Mouse (Mus musculus) CD4-positive, CD25-positive, alpha-beta regulatory T cell, adult 4 months (primary cell): ENCODE results near the gene Rtn4rl2. TPM values are rescaled to one million over a fixed set of nuclear protein-coding genes. Genes with fewer than 3 reads are reported as not detected.
"Not testable (repeated sequence)": the region's sequence is repeated elsewhere in the genome, so short reads cannot be mapped to it uniquely, and the experiment has no call there.

Source experiments
- ATAC-seq: one replicate; pipeline ENCODE4 v1.8.0; 2017
- polyA plus RNA-seq, 2 experiments: library from polyadenylated mRNA; unstranded; fragments of 100-300 nt; shearing (Covaris generic); gene quantifications; one replicate each; pipeline ENCODE4 v1.2.1; 2017

The Rtn4rl2 gene
- not detected for polyA plus RNA-seq

DNA sequence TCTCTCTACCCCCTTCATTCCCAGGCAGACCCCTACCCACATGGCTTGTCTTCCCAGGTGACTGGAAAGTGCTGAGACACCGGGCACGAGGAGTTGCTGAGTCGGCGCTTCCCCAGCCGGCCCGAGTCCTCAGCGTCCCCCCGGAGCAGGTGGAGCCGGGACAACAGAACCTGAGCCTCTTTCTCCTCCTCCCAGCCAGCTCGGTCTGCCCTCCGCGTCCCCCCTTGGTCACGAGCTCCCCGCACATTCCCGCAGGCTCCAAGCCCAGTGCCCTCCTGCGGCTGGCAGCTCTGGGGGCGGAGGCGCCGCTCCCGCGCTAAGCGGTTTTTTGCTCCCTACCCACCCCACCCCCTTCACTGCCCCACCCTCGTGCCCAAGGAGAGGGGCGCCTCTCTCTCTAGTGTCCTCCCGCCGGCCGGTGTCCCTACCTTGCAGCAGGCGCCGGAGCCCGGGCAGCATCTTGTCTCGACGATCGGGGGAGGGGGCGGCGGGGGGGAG, at the start of gene Rtn4rl2:
Rtn4rl2 (minus strand) TSS at position 477 of the 498 bp plus-strand sequence.
- no peak for ATAC-seq

DNA sequence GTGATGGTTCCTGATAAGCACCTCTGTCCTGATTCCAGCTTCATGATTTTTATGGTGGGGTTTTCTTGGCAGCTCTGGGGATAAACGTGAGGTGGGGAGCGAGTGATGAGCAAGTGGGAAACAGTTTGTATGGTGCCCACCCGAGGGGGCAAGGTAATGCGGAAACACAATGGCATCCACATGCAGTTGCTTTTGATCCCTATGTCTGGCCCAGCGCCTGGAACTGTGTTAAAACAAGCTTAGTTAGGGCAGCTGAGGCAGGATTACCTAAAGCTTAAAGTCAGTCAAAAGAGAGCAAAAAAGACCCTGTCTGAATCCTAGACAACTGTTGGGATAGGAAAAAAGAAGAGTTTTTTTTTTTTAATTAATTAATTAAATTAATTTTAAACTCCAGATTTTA, 48.6 kb upstream of the Rtn4rl2 start:
- no peak for ATAC-seq

DNA sequence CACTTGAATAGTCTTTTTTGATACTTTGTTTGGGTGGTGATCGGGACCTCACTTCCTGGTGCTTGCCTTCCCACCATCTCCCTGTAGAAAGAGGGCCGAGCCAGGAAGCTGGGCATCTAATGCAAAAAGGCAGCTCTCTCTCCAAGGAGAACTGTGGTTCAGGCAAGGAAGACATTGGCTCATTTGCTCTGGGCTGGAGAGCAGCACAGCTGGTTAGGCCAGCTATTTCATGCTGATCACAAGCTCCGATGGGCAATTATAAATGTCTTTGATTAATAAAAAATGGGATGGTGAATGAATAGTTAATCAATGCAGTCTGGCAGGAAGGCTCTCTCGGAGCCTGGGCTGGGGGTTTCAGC, 48.1 kb upstream of the Rtn4rl2 start:
- ATAC-seq, result no peak

DNA sequence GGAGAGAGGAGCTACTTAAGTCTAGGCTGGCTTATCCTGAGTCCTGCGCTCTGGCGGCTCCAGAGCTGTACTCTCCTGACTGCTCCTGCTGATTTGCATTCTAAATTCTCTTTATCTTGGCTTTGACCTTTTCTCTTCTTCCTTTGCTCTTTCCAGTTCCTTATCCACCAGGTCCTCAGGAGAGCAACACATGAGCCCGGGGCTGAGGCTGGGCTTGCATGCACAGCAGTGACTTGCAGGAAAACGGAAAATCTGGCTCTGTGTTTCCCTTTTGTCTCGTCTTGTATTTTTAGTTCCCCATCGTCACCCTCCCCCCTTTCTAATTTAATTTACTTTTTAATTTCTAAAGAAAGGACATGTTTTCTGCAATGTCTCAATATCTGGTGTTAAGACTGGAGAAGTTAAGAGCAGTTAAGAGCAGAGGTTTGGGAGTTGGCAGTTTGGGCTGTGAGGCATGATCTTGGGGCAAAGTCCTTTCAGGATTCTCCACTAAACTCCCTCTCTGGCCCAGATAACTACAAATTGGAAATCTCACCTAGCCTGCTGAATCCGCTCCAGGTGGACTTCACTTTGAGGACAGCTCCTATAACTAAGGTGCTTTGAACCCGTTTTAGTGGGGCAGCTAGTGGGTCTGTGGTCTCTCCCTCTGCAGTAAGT, 47.6 kb upstream of the Rtn4rl2 start:
- no peak for ATAC-seq

DNA sequence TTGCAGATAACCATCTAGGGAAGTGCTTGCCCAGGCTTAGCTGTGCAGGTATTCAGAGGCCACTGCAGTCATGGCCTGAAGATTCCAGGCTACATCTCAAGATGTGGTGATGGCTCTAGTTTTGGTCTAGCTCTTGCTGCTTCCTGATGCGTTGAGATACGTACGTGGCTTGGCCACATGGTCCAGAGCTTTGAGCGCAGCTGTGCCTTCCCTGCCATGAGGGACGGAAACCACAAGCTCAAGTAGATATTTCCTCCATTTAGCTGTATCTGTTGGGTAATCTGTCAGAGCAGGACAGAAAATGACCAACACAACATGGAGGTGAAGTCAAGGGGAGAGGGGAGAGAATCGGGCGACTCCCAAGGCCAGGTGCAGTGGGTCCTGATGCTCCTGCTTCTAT, 43.7 kb upstream of the Rtn4rl2 start:
- no peak for ATAC-seq

DNA sequence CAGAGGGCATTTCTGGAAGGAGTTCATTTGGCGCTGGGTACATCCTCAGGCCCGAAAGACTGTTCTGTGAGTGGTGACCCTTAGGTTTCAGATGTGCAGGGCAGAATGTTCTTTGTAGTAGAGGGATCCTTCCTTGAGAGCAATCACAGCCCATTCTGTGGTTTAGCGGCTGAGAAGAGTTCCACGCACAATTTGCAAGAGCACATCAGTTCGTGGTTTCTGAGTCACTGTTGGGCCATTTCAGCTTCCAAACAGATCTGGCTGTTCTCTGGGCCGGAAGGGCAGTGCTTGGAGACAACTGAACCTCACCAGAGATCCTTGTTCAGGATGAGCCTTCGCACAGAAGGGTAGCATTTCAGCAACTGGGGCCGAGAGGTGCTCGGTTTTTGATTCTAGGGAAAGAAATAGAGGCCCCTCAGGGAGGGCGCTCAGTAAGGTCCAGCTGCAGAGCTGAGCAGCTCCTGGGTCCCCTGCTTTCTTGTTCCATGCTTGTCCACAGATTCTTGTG, 33.1 kb upstream of the Rtn4rl2 start:
- ATAC-seq, result no peak

DNA sequence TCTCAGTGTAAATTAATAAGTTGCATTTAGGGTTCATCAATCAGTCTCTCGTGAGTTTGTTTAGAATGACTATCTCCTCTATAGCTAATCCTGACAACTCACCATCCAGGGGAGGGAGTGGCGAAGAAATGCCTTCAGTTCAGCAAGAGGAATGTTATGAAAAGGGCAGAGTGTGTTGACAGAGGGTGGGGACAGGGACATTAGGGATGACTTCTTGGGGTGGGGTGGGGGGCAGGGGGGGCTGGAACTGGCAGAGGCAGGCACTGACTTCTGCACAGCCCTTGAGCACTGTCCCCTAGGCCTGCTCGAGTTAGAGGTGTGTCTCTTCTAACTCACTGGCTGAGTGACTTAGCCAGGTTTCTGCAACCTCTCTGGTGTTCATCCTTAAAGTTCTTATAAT, 31.7 kb upstream of the Rtn4rl2 start:
- no peak for ATAC-seq

DNA sequence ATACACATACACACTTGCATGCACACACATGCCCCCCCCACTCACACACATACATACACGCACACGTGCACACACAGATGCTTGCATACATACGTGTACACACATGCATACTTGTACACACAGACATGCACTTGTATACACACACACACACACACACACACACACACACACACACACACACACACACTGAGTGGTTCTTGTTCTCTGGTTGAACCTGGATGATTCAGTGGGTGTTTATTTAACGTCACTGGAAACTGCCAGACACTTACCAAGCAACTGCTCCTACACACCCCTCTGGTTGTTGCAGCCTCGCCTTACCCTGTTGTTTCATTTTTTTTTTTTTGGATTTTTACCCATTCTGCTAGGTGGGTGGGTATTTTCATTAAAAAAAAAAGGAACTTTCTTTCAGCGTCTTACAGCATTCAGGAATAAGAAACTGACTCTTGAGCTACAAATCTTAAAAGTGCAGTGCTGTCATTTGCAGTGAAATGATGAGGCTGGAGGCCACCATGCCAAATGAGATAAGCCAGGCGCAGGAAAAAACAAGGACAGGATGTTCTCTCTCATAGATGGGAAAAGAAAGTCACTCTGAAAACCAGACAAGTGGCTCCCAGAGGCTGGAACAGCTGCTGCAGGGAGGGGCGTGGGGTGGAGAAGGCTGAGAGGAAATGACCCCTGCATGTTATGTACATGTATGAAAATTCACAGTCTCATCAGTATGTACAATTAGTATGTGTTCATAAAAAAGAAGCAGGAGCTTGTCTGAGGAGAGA, 30.2 kb upstream of the Rtn4rl2 start:
- ATAC-seq, result no peak

DNA sequence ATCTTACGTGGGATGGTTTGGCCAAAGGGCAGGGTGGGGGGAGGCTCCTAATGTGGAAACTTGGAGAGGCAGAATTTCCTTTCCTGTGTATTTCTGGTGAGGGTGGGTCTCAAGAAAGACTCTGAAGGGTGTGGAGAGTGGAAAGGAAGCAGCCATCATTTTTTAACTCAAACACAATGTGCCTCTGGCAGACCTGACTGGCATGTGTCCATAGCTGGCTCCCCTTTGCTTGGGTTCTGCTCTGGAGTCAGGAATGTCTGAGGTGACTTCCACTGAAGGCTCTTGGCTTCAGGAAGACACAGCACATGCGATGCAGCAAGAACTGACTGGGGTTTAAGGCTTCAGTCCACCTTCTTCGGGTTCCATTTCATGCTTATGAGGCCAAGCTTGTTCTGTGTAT, 28.8 kb upstream of the Rtn4rl2 start:
- ATAC-seq, result no peak

DNA sequence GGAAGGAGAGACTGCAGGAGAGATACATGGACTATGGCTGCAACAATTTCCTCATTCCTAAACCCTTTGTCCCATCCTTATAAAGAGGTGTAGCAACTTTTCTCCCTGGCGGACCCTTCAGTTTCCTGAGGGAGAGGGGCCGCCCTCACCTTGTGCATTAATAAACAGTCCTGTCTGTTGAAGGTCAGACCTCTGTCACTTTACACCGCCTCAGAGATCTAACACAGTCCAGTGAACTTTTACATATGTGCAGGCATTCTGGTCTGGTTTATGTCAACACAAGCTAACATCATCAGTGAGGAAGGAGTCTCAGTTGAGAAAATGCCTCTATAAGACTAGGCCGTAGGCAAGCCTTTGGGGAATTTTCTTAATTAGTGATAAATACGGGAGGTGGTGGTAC, 27.4 kb upstream of the Rtn4rl2 start:
- no peak for ATAC-seq

DNA sequence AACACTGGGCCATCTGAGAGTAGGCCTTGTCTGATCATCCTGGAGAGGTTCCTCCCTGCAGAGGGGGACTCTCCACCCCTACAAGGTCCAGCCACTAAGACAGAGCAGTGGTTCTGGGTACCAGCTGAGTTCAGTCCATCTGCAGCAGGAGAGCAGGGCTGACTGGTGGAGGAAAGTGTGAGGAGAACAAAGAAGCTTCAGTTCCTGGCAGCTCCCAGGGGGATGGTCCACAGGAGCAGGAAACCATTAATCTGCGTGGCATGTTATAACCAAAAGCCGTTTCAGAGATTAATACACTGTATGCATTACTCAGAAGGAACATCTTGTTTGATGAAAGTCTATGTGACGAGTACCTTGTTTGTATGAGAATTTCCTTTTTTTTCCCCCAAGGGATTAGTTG, 26.2 kb upstream of the Rtn4rl2 start:
- ATAC-seq, result no peak

DNA sequence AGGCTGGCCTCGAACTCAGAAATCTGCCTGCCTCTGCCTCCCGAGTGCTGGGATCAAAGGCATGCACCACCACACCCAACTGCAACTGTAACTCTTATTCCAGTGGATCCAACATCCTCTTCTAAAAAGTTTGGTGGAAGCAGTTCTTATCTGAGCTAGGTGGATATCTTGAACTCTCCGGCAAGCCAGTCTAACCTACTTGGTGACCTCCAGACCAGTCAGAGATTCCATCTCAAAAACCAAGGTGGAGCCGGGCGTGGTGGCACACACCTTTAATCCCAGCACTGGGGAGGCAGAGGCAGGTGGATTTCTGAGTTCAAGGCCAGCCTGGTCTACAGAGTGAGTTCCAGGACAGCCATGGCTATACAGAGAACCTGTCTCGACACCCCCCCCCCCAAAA, 10.2 kb upstream of the Rtn4rl2 start:
- ATAC-seq, result not testable (repeated sequence)

DNA sequence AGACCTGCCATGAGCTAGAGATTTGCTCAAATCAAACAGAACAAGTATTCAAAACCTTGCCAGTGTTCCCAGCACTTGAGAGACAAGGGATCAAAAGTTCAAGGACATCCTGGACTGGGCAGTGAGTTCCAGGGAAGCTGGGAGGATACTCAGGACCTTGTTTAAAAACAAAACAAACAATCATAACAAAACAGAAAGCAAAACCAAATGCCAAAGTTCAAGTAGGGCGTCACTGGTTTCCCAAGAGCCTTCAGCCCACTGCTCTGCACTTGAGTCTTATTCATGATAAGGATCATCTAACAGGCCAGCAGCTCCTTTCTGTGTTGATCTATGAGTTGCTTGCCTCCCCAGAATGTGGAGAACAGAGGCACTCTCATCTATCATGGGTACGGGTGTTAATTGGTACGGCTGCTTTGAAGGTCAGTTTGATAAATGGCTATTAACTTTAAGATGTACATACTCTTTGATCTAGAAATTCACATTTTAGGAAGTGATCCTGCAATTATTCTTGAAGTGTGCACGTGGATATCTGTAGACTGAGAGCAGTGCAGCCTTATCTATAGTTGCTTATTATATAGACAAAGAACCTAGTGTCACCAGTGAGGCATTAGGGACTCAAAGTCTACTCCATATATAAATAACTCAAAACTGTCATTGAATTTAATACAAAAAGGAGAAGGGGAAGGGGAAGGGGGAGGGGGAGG, 9.1 kb upstream of the Rtn4rl2 start:
- no peak for ATAC-seq

DNA sequence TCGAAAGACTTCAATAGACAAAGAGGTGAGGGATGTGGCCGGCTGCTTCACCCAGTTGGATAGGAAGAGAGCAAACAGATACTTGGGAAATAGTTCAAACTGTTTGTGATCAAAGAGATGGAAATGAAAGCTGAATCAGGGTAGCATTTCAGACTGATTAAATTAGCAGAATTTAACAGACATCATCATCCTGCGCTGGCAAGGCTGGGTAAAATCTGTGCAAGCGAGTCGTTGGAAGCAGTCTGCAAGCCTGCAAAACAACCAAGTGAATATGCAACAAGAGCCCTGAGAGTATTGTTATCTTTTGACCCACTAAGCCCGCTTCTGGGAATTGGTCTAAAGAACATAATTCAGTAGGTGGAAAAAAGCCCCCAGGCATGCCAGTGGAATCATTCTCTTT, 6.8 kb upstream of the Rtn4rl2 start:
- no peak for ATAC-seq

DNA sequence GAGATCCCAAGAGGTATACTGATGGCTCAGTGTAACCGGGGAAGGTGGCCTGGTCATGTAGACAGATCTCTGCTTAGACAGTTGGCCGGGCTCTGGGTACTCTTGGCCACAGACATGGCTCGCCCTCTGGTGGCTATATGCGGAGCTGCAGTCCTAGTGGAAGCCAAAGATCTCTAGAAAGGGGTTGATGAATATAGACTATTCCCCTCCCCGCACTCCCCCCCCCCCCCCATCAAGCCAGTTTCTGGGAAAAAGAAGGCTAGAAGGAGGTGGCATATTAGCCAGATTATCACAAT, 3.5 kb upstream of the Rtn4rl2 start:
- ATAC-seq, result peak; percentile 73

DNA sequence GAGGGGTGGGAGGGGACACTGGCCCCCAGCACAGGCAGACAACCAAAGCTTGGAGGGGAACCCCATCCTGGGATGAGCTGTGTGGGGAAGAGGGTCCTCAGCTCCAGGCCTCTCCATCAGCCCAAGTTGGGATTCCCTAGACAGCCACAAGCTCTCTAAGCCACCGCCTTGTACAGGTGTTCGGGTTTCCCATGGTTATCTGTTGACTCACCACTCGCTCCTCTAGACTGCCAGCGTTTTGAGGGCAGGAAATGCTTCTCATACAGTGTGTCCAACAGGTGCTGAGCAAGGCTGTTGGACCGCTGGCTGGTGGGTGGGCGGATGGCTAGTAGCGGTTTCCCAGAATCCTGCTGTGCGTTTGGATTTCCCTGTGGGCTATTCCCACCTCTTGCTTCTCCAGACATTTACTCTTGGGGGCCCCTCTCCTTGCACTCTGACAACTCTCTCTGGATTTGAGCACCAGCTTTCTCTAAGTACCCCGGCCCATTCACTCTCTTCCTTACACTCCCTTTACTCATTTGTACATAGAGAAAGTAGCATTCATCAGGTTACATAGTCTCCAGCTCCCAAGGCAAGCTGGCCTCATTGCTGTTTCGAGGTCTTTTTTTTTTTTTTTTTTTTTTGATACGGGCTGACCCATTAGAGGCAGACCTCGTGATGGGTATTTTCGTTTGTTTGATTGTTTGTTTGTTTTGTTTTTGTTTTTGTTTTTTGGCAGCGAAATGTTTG, 3.0 kb upstream of the Rtn4rl2 start:
- ATAC-seq, result peak; percentile 13

DNA sequence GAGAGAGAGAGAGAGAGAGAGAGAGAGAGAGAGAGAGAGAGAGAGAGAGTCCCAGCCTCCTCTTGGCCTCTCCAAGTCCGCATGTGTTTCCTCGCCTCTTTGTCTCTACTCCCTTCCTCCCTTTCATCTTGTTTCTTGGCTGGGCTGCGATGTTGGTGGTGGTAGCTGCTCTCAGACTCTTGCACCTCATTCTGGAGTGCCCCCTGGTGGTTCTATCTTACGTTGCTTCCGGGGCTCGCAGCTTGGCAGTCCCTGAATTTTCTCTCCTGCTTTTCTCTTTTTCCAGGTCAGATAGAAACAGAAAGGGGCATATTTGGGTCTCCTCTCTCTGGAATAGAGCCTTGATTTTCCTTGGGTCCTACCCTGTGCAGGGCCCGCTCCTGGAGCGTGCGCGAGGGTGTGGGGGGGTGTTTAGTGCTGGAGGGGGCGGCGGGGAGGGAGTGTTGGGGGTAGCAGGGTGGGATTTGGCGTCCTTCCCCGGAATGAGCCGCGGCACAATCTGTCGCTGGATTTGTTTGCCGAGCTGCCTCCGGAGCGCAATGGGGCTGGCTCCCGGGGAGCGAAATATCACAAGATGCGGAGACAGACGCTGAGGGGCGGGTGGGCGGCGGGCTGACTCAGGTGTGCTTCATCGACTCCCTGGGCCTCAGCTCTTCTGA, 2.3 kb upstream of the Rtn4rl2 start:
- ATAC-seq, result peak; percentile 75

DNA sequence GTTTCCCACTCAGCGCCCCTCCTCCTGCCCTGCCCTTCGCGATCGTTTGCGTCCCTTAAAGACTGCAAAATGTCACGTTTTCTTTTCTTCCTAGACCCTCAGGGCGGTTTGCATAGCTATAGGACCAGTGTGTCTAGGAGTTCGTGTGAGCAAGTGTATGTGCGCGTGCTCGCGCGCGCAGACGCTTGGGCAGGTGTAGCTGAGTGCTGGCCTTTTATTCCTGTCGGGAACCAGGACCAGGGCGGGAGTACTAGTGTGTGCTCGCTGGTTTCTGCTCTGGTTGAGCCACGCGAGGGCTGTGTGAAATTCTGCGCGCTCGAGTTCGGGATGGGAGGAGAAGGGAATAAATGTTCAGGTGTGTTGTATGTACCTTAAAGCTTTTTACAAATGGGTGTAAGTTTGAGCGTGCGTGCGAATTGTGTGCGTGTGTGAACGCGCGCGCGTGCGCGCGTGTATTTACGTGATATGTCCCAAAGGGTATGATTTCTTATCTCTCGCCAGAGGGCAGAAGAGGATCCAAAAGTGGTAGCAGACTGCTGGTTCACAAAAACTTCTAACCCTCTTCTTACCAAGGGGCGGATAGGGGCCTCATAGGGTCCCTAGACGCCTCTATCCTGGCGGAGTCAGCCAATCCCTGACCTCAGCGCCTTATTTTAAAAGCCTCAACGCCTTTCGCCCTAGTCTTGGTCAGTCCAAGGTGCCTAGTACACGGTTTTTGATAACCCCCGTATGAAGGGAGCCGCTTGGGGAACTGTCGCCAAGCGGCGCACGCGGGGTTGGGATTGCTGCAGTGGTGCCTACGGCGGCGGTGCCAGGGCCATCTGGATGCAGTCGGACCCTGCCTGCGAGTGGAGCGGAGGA, 1.1 kb upstream of the Rtn4rl2 start:
- peak; percentile 31 for ATAC-seq

DNA sequence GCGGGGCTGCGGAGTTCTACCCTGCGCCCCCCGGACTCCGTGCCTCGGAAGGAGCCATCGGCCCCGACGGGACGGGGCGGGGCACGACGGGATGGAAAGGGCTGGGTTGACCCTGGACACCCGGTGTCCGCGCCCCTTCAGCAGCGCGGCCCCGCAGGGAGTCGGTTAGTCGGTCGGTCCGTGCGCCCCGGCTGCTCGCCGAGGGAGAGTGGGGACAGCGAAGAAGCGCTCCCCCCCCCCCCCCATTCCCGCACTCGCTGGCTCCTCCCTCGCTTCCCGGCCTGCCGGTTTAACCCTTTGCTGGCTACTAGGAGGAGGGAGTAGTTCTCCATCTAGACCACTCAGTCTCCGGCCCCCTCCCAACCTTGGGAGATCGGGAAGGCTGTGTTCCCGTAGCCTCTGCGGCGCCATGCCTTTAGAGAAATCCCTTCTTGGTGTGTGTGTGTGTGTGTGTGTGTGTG, 341 bp upstream of the Rtn4rl2 start:
- ATAC-seq, result no peak

DNA sequence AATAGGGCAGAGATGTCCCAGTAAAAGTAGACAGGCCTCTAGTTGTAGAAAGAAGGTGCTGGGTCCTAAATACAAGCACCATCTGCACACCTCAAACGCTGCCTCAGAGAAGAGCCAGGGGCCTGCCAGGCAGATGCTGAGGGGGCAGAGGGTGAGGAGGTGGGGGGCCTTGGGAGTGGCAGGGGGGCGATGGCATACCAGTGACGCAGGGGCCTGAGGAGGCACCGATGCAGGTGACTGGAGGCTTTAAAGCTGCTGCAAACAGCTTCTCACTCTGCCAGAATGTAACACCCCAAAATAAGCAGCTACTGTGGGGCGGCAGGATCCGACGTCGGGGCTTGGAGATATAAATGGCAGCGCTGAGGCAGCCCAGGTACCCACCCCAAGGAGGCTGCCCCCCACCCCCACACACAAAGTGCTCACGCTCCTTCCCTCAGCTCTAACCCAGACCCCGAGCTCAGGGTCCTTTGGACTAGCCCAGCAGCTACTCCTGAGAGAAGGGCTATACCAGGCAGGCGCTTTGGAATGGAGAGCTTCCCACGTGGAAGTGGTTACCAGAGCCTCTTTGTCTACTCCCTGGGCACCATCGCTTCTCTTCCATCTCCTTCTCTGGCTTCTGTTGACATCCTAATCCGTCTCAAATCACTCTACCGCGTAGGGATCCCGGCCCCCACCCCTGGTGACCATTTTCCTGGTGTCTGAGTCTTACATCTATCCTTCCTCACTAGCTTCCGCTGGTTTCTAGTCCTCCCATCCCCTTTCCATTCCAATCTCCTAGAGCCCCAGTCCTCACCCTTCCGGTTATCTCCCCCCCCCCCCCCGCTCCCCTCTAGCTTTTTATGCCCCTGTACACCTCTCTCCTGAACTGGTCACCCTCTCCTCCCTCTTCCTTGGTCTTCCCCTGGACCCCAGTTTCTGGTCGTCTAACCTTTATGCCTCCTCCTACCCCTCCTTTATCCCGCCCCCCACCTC, 1.1 kb downstream of the Rtn4rl2 start:
- ATAC-seq, result no peak
